Mouse (Mus musculus) G1E (cell line): Measurements from ENCODE around the gene Ppp2r5e. TPM values are rescaled to one million over a fixed set of nuclear protein-coding genes. Genes with fewer than 3 reads are reported as not detected.

Source experiments
- ATAC-seq: 2 replicates; pipeline ENCODE4 v1.8.0; 2016; ENCODE audit warnings: mild to moderate bottlenecking; ENCODE audit not compliant: insufficient number of reproducible peaks, poor library complexity, low FRiP score, severe bottlenecking; ENCODE audit errors: extremely low read depth
- DNase-seq: peaks from one replicate; pipeline ENCODE4 v3.0.0; 2012; ENCODE audit warnings: low spot score
- H3K27me3 ChIP-seq: 2 replicates; pipeline ENCODE4 v1.6.1; 2012; ENCODE audit warnings: mild to moderate bottlenecking, low read length, inconsistent platforms; ENCODE audit not compliant: insufficient read depth
- H3K36me3 ChIP-seq: replicated peaks from 2 replicates; pipeline ENCODE3; 2012; ENCODE audit warnings: mild to moderate bottlenecking, inconsistent platforms
- H3K4me1 ChIP-seq: 2 replicates; pipeline ENCODE4 v1.6.1; 2012; ENCODE audit warnings: low read depth, low read length, inconsistent platforms, mixed read lengths; ENCODE audit not compliant: insufficient read depth
- H3K4me3 ChIP-seq: 2 replicates; pipeline ENCODE4 v1.5.1; 2012; ENCODE audit warnings: low read depth, mild to moderate bottlenecking, inconsistent platforms, low read length, moderate library complexity, mixed read lengths
- H3K9me3 ChIP-seq: replicated peaks from 2 replicates; pipeline ENCODE4 v1.6.1; 2012; ENCODE audit warnings: inconsistent platforms
- CTCF ChIP-seq: IDR thresholded peaks from 2 replicates; pipeline ENCODE4 v1.5.1; 2012; ENCODE audit warnings: low read depth, low read length, inconsistent platforms, mixed read lengths
- GATA1 ChIP-seq: IDR thresholded peaks from 2 replicates; pipeline ENCODE4 v1.6.1; 2012; ENCODE audit warnings: borderline replicate concordance, low read length, inconsistent platforms, mixed read lengths
- GATA2 ChIP-seq: IDR thresholded peaks from 2 replicates; pipeline ENCODE4 v1.6.1; 2012; ENCODE audit warnings: low read depth, low read length, inconsistent platforms, borderline replicate concordance
- POLR2AphosphoS5 ChIP-seq: IDR thresholded peaks from 2 replicates; pipeline ENCODE4 v1.6.1; 2012; ENCODE audit warnings: low read depth, low read length, inconsistent platforms; ENCODE audit not compliant: insufficient replicate concordance
- TAL1 ChIP-seq: conservative IDR thresholded peaks from 2 replicates; pipeline ENCODE4 v1.6.1; 2012; ENCODE audit warnings: low read depth, low read length, inconsistent platforms, mixed read lengths
- polyA plus RNA-seq: library from polyadenylated mRNA; stranded (reverse); fragments of >175 nt; gene quantifications from 2 replicates; pipeline ENCODE4 v1.2.3, GENCODE M21; 2012
- total RNA-seq, 2 experiments: library from RNA; stranded (forward) in 1 of 2; stranded (reverse) in 1 of 2; fragments of 200-1000 nt in 1 of 2; fragments of >200 nt in 1 of 2; fragmentation: Nextera tagmentation in 1 of 2; gene quantifications; 2 replicates each; pipeline ENCODE4 v1.2.3; 2014 to 2017

The Ppp2r5e gene
- total and polyA plus RNA-seq, 3 experiments, result 20.4 to 74.6 (median 69.2) TPM

DNA sequence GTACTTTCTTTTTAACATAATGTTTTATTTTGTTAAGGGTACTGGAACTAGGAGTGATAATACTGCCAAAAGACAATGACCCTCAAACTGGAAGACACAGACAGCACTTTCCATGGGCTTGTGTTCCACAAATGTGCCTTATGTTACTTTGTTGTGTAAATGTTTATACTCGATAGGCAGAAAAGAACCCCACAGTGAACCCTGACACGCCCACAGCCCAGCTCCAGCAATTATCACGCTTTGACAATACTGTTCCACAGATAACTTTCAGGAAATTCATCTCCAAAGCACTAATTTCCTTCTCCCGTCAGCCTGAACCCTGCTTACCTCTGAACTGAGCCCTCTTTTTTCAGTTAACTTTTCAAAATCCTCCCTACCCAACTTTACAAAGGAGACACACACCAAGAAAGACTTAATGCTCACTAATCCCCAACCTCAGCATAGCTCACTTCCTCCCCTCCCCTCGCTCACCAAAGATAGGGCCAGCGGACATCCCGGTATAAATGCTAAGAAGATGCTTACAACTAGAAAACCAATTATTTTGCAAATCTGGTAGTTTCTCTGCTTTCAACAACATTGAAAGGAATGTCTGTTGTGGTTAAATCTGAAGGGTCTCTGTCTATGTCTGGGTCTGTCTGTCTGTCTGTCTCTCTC lies 58.9 kb downstream of the Ppp2r5e start:
- no peak for ATAC-seq
- Histone ChIP-seq H3K4me1 (peaks cover 21% of the 10 kb centered on the region), H3K9me3 (0 out of 2 replicates have a peak, but pooled peaks cover 2% of the 10 kb centered on the region), H3K4me3 (no peak overlapping the region), H3K27me3 (no peaks in the 10 kb centered on the region), H3K36me3 (peaks cover 18% of the 10 kb centered on the region)
- no peak for DNase-seq
- TF ChIP-seq TAL1, result no peak

DNA sequence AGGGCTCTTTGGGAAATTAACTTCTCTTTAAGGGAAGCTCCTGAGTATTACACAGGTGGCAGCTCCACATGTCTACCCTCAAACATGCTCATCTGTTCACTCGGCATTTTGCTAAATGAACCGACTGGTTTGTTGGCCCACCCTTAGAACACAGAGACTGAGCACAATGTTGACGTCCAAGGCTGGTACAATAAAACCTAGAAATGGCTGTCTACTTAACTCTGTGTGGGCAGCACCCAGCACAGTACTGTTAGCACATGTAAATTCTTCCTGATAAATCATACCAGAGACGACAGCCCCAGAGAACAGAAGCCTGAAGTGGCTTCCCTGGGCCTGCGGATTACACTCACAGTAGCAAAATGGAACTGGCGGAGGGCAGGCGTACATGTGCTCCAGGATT lies 59.5 kb downstream of the Ppp2r5e start:
- H3K4me1 ChIP-seq, result peaks cover 27% of the 10 kb centered on the region
- no peak for TF ChIP-seq TAL1
- TF ChIP-seq CTCF, result no peak
- TF ChIP-seq GATA2, result no peak
- no peak for TF ChIP-seq POLR2AphosphoS5
- TF ChIP-seq GATA1, result no peak

GRCm38 (mm10) chr12:75533145-75533544 lies 62.9 kb downstream of the Ppp2r5e start:
- no peak for DNase-seq
- 0 out of 2 replicates have a peak, but pooled peaks cover 2% of the 10 kb centered on the region for H3K9me3 ChIP-seq
- TF ChIP-seq GATA1, result no peak
- no peak for TF ChIP-seq CTCF
- no peak for TF ChIP-seq TAL1
- no peak for TF ChIP-seq GATA2
- TF ChIP-seq POLR2AphosphoS5, result no peak
- no peak for ATAC-seq
- H3K36me3 ChIP-seq, result peaks cover 16% of the 10 kb centered on the region
- no peak overlapping the region for H3K4me3 ChIP-seq
- H3K27me3 ChIP-seq, result no peaks in the 10 kb centered on the region
- peaks cover 37% of the 10 kb centered on the region for H3K4me1 ChIP-seq

More for the DNA sequence above, 59.5 kb downstream of the Ppp2r5e start:
- no peaks in the 10 kb centered on the region for H3K27me3 ChIP-seq
- no peak for ATAC-seq
- H3K4me3 ChIP-seq, result no peak overlapping the region
- peaks cover 18% of the 10 kb centered on the region for H3K36me3 ChIP-seq
- no peak for DNase-seq
- 0 out of 2 replicates have a peak, but pooled peaks cover 2% of the 10 kb centered on the region for H3K9me3 ChIP-seq

DNA sequence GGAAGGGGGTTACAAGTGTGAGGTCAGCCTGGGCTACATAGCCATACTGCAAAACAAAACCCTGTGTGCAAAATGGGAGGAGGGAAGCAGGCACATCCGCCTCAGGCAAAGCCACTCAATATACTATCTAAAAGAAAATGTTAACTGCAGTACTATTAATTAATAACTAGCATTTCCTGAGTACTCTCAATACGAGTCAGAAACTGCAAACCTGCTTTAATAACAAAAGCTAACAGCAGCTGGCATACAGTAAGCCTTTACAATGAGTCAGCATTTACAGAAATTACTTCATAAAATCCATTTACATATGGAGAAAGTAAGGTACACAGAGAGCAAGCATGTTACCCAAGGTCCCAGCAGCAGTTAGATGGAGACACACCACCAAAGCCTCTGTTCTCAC lies 64.2 kb downstream of the Ppp2r5e start:
- H3K36me3 ChIP-seq, result peaks cover 14% of the 10 kb centered on the region
- peaks cover 37% of the 10 kb centered on the region for H3K4me1 ChIP-seq
- peak; percentile 23 for DNase-seq
- peak; percentile 26; the same call in 1 of the 2 replicates for ATAC-seq
- 0 out of 2 replicates have a peak, but pooled peaks cover 2% of the 10 kb centered on the region for H3K9me3 ChIP-seq
- no peak overlapping the region for H3K4me3 ChIP-seq
- H3K27me3 ChIP-seq, result no peaks in the 10 kb centered on the region
- no peak for TF ChIP-seq CTCF
- TF ChIP-seq TAL1, result no peak
- no peak for TF ChIP-seq GATA1
- TF ChIP-seq POLR2AphosphoS5, result no peak
- TF ChIP-seq GATA2, result no peak

DNA sequence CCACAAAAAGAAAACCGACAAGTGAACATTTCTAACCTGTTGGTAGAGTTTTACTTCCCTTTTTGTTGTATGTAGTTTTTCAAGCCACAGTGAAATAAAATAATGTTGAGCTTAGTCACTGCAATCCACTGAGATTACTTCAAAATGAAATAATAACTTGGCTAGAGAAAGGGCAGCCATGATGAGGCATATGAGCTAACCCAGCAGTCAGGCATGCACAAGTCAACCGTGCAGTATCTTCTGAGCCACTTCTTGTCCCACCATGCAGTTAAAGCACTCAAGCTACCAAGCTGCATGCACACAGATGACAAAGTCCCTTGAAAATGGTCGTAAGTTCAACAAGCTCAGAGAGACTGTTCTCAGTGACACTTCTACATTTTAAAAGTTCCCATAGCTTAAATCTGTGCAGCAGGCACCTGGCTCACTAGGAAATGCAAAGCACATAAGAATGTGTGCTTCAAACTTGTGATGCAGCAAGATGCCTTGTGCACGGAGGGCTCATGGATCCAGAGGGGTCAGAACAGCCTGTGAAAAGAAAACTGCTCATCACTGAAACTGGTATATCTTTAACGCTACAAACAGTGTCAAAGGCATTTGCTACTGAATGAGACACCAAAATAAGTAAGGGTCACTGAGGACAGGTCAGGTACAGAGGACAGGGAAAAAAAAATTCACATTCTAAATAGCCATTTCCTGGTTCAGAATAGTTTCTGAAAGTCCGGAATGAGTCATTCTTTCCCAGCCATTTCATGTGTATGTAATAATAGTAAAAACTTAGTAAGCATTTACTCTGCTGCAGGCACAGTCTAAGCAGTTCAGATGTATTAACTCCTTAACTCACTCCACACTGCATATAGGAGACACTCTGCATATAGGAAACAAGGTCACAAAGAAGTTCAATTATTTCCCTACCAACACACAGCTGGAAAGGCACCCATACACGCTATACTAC lies 66.9 kb downstream of the Ppp2r5e start:
- TF ChIP-seq CTCF (no peak), GATA1 (no peak), GATA2 (no peak), POLR2AphosphoS5 (no peak), TAL1 (no peak)
- no peak overlapping the region for H3K4me3 ChIP-seq
- ATAC-seq, result no peak
- H3K4me1 ChIP-seq, result peaks cover 33% of the 10 kb centered on the region
- no peak for DNase-seq
- 0 out of 2 replicates have a peak, but pooled peaks cover 2% of the 10 kb centered on the region for H3K9me3 ChIP-seq
- H3K27me3 ChIP-seq, result no peaks in the 10 kb centered on the region
- H3K36me3 ChIP-seq, result peaks cover 17% of the 10 kb centered on the region

DNA sequence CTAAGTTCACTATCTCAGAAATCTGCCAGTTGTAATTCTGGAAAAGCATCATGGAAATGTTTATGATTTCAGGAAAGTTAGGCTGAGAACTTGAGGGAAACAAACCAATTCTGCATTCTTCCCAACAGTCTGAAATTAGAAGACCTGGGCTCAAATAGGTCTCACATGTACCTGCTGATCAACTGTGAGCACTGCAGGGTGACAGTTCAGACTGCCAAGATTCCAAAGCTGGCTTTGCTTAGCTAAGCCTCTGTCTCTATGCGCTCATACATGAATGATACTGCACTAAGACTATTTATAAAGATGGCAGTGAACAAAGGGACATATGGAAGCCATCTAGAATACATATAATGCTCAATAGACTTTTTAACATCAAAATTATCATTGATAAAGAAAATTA lies 67.7 kb downstream of the Ppp2r5e start:
- no peak overlapping the region for H3K4me3 ChIP-seq
- no peak for TF ChIP-seq POLR2AphosphoS5
- TF ChIP-seq TAL1, result no peak
- TF ChIP-seq GATA1, result no peak
- no peak for TF ChIP-seq GATA2
- no peak for TF ChIP-seq CTCF
- H3K9me3 ChIP-seq, result no peaks in the 10 kb centered on the region
- H3K27me3 ChIP-seq, result no peaks in the 10 kb centered on the region
- DNase-seq (no peak), ATAC-seq (no peak)
- peaks cover 40% of the 10 kb centered on the region for H3K4me1 ChIP-seq
- H3K36me3 ChIP-seq, result peaks cover 15% of the 10 kb centered on the region
